Mouse (Mus musculus) spleen, embryonic (tissue): Measurements from ENCODE around the gene Sh3bgrl3.

Experiments used
- CTCF ChIA-PET: fragments of 350-600 bp; sonication (Branson Sonifier 250); formaldehyde crosslinking; loops from one replicate; lab custom pipeline; 2022; lab: Charles Lee

Sh3bgrl3 gene

DNA sequence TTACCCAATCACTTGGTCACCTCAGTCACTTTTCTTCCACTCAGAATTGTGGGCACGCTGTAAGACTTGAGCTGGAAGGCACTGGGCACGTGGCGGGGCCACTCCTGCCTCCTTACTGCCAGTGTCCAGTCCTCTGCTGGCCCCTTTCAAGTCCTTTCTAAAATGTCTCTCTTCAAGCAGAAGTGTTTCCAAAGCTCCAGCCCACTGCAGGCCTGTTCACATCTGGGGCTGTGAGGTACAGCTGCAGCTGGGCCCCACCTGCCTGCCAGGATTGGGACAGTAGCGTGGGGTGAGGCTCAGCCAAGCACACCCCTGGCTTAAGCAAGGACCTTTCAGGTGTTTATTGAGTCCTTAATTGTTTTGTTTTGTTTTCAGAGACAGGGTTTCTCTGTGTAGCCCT, 14.6 kb downstream of the Sh3bgrl3 start:
- CTCF ChIA-PET: no interaction called here

GRCm38 (mm10) chr4:134113356-134113994, 15.1 kb downstream of the Sh3bgrl3 start:
- CTCF ChIA-PET: interaction anchor here (0.8 kb wide), 1 partner anchor 78 kb away, joined by 3 read pairs; no protein-coding TSS in a partner anchor

DNA sequence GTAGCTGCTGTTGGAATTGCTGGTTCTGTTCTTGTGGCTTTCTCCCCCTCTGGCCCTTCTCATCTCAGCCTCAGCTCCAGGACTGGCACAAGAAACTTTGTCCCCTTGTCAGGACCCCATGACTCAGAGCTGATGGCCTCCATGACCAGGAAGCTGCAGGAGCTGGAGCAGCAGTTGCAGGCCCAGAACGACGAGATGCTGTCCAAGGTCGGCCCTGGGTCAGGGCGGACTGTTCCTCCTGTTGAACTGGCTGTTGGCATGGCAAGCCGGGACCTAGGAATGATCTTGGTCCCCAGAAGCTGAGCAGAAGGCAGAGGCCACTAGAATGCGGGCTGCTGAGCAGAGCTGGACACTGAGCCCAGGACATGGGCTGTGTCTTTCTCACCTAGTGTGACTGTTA, 16.2 kb downstream of the Sh3bgrl3 start:
- CTCF ChIA-PET: interaction anchor here (0.8 kb wide), 1 partner anchor 77 kb away, joined by 3 read pairs; no protein-coding TSS in a partner anchor

GRCm38 (mm10) chr4:134110653-134111052, 17.9 kb downstream of the Sh3bgrl3 start:
- CTCF ChIA-PET: no interaction called here

- CTCF ChIA-PET: no interaction called here
Measured at GRCm38 (mm10) chr4:134108196-134108595, 20.4 kb downstream of the Sh3bgrl3 start.

GRCm38 (mm10) chr4:134107730-134108129, 20.9 kb downstream of the Sh3bgrl3 start:
- CTCF ChIA-PET: no interaction called here

- CTCF ChIA-PET: no interaction called here
Measured at GRCm38 (mm10) chr4:134106105-134106504, 22.5 kb downstream of the Sh3bgrl3 start.

GRCm38 (mm10) chr4:134102742-134103119, 25.9 kb downstream of the Sh3bgrl3 start:
- CTCF ChIA-PET: no interaction called here

DNA sequence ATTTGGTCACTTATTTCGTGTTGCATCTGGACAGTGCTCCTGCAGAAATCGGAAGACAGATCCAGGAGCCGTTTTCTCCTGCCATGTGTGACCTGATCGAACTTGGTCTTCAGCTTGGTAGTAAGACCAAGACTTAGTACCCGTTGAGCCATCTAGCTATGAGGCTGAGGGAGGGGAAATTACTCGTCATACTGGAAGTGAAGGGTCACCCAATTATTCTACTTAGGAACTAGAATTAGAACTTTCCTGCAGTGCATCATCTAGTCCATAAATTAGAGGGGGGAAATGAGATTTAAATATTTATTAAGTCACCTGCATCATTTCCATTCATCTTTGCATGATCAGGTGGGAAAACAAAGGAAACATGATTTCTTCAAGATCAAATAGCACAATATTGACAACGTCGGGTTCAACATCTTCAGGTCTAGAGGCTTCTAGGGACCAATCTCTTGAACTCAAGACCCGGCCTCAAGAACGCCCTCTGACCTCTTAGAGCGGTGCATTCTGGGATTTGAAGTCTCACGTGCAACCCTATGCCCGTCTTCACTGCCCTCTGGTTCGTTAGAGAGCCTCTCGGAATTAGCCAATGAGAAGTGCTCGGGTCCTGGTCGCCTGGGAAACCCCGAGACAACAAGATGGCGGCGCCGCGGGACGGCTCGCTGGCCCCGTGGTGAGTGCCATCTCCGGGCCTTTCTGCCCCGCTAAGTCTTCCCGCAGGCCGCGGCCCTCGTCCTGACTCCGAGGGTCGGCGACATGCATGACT, 26.4 kb downstream of the Sh3bgrl3 start, which contains the start of gene Ubxn11:
Gene Ubxn11 (plus strand): TSS at position 592 of the 763 bp plus-strand sequence.
- CTCF ChIA-PET: no interaction called here

GRCm38 (mm10) chr4:134100245-134100644, 28.3 kb downstream of the Sh3bgrl3 start:
- CTCF ChIA-PET: interaction anchor here (0.7 to 2.6 kb wide), 4 partner anchors 17 to 687 kb away, joined by 5 to 8 read pairs (median 7); no protein-coding TSS in a partner anchor

- CTCF ChIA-PET: interaction anchor here (0.5 to 2.6 kb wide), 4 partner anchors 18 to 953 kb away, joined by 3 to 8 read pairs (median 4); no protein-coding TSS in a partner anchor
Measured at GRCm38 (mm10) chr4:134098628-134099027, 30.0 kb downstream of the Sh3bgrl3 start.

DNA sequence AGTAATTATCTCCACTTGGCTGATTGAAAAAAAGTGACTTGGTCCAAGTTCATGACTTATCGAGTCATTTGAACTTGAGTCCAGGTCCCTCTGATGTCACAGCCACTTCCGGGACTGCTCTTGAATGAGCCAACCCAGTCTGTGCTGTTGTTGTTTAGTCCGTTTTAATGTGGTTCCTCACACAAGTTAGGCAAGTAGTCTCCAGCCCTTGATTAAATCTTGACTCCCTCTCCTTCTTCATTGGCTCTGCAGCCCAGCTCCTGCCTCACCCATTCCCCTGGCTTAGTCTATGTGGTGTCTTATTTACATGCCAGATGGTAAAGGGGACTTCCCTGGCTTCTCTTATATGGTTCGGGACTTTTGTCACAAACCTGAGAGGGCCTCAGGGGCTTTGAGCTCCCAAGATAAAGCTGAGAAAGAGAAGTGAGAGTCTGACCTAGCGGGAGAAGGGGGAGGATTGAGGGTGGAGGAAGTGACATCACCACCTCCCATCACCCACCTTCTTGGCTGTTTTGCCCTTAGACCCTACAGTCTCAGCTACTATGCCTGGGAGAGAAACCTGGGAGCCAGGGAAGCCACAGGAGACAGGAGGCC, 31.5 kb downstream of the Sh3bgrl3 start:
- CTCF ChIA-PET: interaction anchor here (1.2 to 1.9 kb wide), 3 partner anchors 19 to 26 kb away, joined by 3 to 5 read pairs (median 5); no protein-coding TSS in a partner anchor

DNA sequence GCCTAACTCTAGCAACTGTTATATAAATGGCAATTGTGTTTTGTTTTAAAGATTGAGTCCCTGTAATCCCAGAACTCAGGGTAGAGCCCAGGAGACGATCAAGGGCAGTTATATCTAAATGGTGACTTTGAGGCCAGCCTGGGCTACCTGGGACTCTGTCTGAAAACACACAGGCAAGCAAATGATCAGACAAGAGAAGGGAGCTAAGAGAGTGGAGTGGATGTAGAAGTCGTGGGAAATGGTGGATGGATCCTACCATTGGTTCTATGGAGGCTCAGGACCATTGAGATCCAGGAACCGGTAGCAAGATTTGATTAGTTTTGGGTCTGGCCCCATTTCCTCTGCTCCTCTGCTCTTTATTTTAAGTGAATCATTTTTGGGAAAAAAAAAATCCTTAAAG, 32.5 kb downstream of the Sh3bgrl3 start:
- CTCF ChIA-PET: interaction anchor here (1.2 to 1.9 kb wide), 2 partner anchors 20 to 27 kb away, joined by 3 to 5 read pairs; no protein-coding TSS in a partner anchor

DNA sequence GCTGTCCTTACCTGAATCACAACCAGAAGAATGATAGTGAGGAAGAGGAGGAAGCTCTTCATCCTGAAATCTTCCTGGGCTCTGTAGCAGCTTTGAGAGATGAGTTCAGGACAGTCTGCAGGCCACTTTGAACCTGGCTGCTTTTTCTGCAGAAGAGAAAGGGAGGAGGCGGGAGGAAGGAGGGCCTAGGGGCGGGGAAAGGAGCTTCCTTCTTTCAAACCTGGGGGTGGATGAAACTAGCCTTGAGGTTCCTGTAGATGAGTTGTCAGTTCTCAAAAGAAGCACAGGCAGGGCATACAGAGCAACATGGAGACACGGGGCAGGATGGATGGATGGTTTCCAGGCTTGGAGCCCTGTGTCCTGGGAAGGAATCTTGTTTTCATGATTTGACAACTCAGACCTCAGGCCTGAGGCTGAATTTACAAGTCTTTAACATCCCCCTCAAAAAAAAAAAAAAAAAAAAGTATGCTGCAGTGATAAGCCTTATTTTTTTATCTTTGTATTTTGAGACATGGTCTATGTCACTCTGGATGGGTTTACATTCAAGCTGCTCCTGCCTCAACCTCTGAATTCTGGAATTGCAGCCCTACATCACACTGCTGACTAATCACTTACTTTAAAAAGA, 33.6 kb downstream of the Sh3bgrl3 start, which contains the start of gene Cd52:
Gene Cd52 (minus strand): TSS at position 160 of the 625 bp plus-strand sequence.
- CTCF ChIA-PET: interaction anchor here (0.6 to 2.0 kb wide), 6 partner anchors 10 to 323 kb away, joined by 3 to 10 read pairs (median 6); no protein-coding TSS in a partner anchor

GRCm38 (mm10) chr4:134094004-134094564, 34.5 kb downstream of the Sh3bgrl3 start:
- CTCF ChIA-PET: interaction anchor here (0.6 to 2.0 kb wide), 3 partner anchors 23 to 322 kb away, joined by 5 to 10 read pairs (median 7); no protein-coding TSS in a partner anchor

DNA sequence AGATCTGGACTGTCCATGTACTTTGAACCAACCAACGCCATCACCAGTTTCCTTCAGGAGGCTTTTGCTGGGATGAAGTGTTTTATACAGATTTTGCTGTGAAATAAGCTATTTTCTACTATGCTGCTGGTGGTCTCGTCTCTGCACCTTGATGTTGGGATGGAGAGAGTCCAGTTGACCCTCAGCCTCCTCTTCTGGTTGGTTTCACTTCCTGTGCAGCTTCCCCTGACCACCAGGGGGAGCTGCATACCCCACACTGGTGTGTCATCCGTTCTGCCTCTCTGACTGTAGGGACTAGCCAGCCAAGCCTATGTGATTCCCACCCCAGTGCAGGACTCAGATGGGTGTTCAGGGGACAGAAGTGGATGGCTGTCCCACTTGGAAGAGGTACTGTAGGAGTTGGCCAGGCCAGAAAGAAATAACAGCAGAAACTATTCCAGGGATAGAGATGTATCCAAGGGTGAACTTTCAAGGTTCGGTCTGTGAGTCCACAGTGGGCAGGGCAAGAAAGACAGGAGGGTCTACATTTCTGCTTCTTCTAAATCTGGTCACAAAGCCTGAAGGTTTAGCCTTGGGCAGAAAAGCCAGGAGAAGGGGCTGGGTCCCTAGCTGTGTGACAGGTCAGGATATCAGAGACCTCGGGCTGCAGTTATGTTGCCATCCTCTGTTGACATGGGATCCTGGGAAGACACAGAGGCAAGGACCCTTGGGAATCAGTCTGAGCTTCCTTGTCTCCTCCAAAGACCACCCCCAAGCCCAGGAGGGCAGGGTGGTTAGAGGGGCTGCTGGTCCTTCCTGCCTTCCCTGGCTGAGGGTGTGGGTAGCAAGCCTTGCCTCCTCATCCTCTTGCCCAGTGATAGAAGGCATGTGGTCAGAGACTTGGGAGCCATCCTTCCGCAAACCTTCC, 36.0 kb downstream of the Sh3bgrl3 start:
- CTCF ChIA-PET: interaction anchor here (1.2 to 2.8 kb wide), 5 partner anchors 10 to 36 kb away, joined by 4 to 19 read pairs (median 6); partner anchors contain the start of gene Sh3bgrl3

- CTCF ChIA-PET: interaction anchor here (2.0 to 2.8 kb wide), 3 partner anchors 8 to 33 kb away, joined by 6 to 19 read pairs (median 7); no protein-coding TSS in a partner anchor
Measured at GRCm38 (mm10) chr4:134091225-134091529, 37.4 kb downstream of the Sh3bgrl3 start.

DNA sequence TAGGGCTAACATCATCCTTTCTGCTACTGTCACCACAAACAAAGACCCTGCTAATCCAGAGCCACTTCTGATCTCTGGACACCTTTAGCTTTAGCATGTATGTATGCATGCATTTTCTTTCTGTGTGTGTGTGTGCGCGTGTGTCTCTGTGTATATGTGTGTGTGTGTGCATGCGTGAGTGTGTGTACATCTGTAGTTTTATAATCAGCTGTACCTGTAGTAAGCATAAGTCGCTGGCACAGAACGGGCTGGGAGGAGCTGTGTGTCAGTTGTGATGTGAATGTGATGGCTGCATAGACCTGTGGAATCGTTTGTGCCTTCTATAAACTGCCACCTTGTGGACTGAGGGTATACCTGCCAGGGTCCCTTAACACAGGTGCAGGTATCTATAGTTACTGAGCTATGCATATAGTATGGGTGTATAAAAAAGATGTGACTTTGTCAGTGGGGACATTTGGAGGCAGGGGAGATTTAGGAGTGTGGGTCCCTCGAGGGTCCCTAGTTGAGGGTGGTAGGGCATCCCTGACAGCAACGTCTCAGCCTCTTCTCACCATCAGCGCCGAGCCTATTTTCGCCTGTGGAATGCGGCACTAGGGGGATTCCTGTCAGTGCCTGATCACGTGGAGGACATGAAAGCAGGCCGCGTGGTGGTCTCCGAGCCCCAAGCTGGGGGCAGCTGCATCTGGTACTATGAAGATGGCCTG, 37.9 kb downstream of the Sh3bgrl3 start:
- CTCF ChIA-PET: interaction anchor here (0.5 to 2.8 kb wide), 5 partner anchors 8 to 64 kb away, joined by 4 to 19 read pairs (median 6); no protein-coding TSS in a partner anchor

- CTCF ChIA-PET: no interaction called here
Measured at GRCm38 (mm10) chr4:134089029-134089428, 39.6 kb downstream of the Sh3bgrl3 start.
